Mouse (Mus musculus) lung, postnatal 0 days (tissue): ENCODE measurements around the gene Tmem8b. TPM values are rescaled to one million over a fixed set of nuclear protein-coding genes. Genes with fewer than 3 reads are reported as not detected.
A peak's percentile ranks its signal among the peaks of the same experiment; 100 is the strongest.

Source experiments
- ATAC-seq: fragments of 200-750 bp; cut with Nextera tagmentation; 2 replicates; pipeline ENCODE4 v1.8.0; 2017; ENCODE audit warnings: moderate library complexity
- DNase-seq: peaks from one replicate; pipeline ENCODE4 v3.0.0-alpha.2; 2016; ENCODE audit warnings: low spot score
- H3K27ac ChIP-seq: fragments of 300-500 bp; sonication (generic); 2 replicates; pipeline ENCODE4 v1.5.1; 2014; ENCODE audit warnings: antibody characterized with exemption, mild to moderate bottlenecking, low read length, mixed read lengths
- H3K27me3 ChIP-seq: fragments of 300-500 bp; sonication (generic); replicated peaks from 2 replicates; pipeline ENCODE4 v1.6.1; 2014; ENCODE audit warnings: low read length, mixed read lengths; ENCODE audit not compliant: insufficient read depth
- H3K36me3 ChIP-seq: fragments of 300-500 bp; sonication (generic); 2 replicates; pipeline ENCODE4 v1.6.1; 2014; ENCODE audit warnings: low read length, mixed read lengths; ENCODE audit not compliant: insufficient read depth
- H3K4me1 ChIP-seq: fragments of 300-500 bp; sonication (generic); 2 replicates; pipeline ENCODE4 v1.6.1; 2014; ENCODE audit warnings: antibody characterized with exemption, low read depth, low read length, mixed read lengths; ENCODE audit not compliant: insufficient read depth
- H3K4me2 ChIP-seq: fragments of 300-500 bp; sonication (generic); replicated peaks from 2 replicates; pipeline ENCODE4 v1.6.1; 2014; ENCODE audit warnings: low read depth, mild to moderate bottlenecking, low read length, moderate library complexity, mixed read lengths
- H3K4me3 ChIP-seq: fragments of 300-500 bp; sonication (generic); 2 replicates; pipeline ENCODE4 v1.5.1; 2014; ENCODE audit warnings: low read depth, low read length
- H3K9ac ChIP-seq: fragments of 300-500 bp; sonication (generic); replicated peaks from 2 replicates; pipeline ENCODE4 v1.6.1; 2014; ENCODE audit warnings: low read depth, mild to moderate bottlenecking
- H3K9me3 ChIP-seq: fragments of 300-500 bp; sonication (generic); 2 replicates; pipeline ENCODE4 v1.6.1; 2016; ENCODE audit warnings: low read length, mixed read lengths
- CTCF ChIP-seq: IDR thresholded peaks from 2 replicates; pipeline ENCODE4 v1.5.1; 2016; ENCODE audit warnings: antibody characterized with exemption, mild to moderate bottlenecking
- EP300 ChIP-seq: IDR thresholded peaks from 2 replicates; pipeline ENCODE4 v1.6.1; 2016; ENCODE audit warnings: antibody characterized with exemption, mild to moderate bottlenecking, control low read depth
- WGBS: fragments of 180-500 bp; shearing (Covaris S2); extraction: QIAGEN DNeasy Blood & Tissue Kit; methylation state at CpG from one replicate; pipeline ENCODE4 v1.1.7; 2014; 5-methylcytosine and 5-hydroxymethylcytosine counted together
- polyA plus RNA-seq: library from polyadenylated mRNA; unstranded; fragments of >200 nt; fragmentation: Nextera tagmentation; extraction: Ambion mirVana; gene quantifications from 2 replicates; pipeline ENCODE4 v1.2.1, GENCODE M21; 2015

Gene Tmem8b
- polyA plus RNA-seq, 1 experiment from 2014 or later, result 2.5 TPM

- Histone ChIP-seq H3K27me3 (no peaks in the 10 kb centered on the region), H3K9ac (peak within 1 kb of the TSS; percentile 71), H3K9me3 (no peaks in the 10 kb centered on the region), H3K36me3 (no peaks in the 10 kb centered on the region), H3K4me3 (peak within 1 kb of the TSS; percentile 65), H3K4me1 (peaks cover 4% of the 10 kb centered on the region; the same call in 1 of the 2 replicates), H3K4me2 (peak within 1 kb of the TSS; percentile 91), H3K27ac (peak within 1 kb of the TSS; percentile 80)
- WGBS, result 2% methylated on average over 26 of the region's 70 CpGs
- no peak for TF ChIP-seq EP300
- no peak for TF ChIP-seq CTCF
- ATAC-seq, result peak; percentile 69
- peak; percentile 70 for DNase-seq
Measured at GRCm38 (mm10) chr4:43631046-43631955, 37.5 kb upstream of the Tmem8b start, which contains the start of gene Npr2. TSS of gene Npr2 (plus strand) at chr4:43631935.

- Histone ChIP-seq H3K9me3 (no peaks in the 10 kb centered on the region), H3K36me3 (no peaks in the 10 kb centered on the region), H3K27me3 (no peaks in the 10 kb centered on the region), H3K4me2 (peak overlapping the region; percentile 91), H3K4me1 (peaks cover 4% of the 10 kb centered on the region; the same call in 1 of the 2 replicates), H3K4me3 (peak overlapping the region; percentile 65), H3K27ac (peak overlapping the region; percentile 80), H3K9ac (peak overlapping the region; percentile 71)
- DNase-seq (no peak), ATAC-seq (peak; percentile 20)
- 49% methylated on average over 41 of the region's 42 CpGs for WGBS
- TF ChIP-seq EP300, result no peak
- no peak for TF ChIP-seq CTCF
Measured at GRCm38 (mm10) chr4:43631956-43632920, 36.5 kb upstream of the Tmem8b start.

- TF ChIP-seq CTCF (no peak), EP300 (no peak)
- DNase-seq (no peak), ATAC-seq (no peak)
- WGBS, result 78% methylated on average over 8 of the region's 8 CpGs
- H3K4me2 ChIP-seq, result 0 out of 2 replicates have a peak overlapping the region, but pooled peaks have one; percentile 91
- no peaks in the 10 kb centered on the region for H3K9me3 ChIP-seq
- peaks cover 4% of the 10 kb centered on the region; the same call in 1 of the 2 replicates for H3K4me1 ChIP-seq
- no peak overlapping the region for H3K9ac ChIP-seq
- H3K36me3 ChIP-seq, result no peaks in the 10 kb centered on the region
- no peaks in the 10 kb centered on the region for H3K27me3 ChIP-seq
- no peak overlapping the region for H3K27ac ChIP-seq
- no peak overlapping the region for H3K4me3 ChIP-seq
Measured at GRCm38 (mm10) chr4:43633296-43633695, 35.5 kb upstream of the Tmem8b start.

GRCm38 (mm10) chr4:43633736-43634135 is 35.0 kb upstream of the Tmem8b start:
- Histone ChIP-seq H3K4me2 (no peak overlapping the region), H3K36me3 (no peaks in the 10 kb centered on the region), H3K27me3 (no peaks in the 10 kb centered on the region), H3K9me3 (no peaks in the 10 kb centered on the region), H3K4me3 (no peak overlapping the region), H3K27ac (no peak overlapping the region), H3K9ac (no peak overlapping the region), H3K4me1 (peaks cover 4% of the 10 kb centered on the region; the same call in 1 of the 2 replicates)
- TF ChIP-seq EP300, result no peak
- TF ChIP-seq CTCF, result no peak
- DNase-seq (no peak), ATAC-seq (no peak)
- 83% methylated on average over 2 of the region's 2 CpGs for WGBS

DNA sequence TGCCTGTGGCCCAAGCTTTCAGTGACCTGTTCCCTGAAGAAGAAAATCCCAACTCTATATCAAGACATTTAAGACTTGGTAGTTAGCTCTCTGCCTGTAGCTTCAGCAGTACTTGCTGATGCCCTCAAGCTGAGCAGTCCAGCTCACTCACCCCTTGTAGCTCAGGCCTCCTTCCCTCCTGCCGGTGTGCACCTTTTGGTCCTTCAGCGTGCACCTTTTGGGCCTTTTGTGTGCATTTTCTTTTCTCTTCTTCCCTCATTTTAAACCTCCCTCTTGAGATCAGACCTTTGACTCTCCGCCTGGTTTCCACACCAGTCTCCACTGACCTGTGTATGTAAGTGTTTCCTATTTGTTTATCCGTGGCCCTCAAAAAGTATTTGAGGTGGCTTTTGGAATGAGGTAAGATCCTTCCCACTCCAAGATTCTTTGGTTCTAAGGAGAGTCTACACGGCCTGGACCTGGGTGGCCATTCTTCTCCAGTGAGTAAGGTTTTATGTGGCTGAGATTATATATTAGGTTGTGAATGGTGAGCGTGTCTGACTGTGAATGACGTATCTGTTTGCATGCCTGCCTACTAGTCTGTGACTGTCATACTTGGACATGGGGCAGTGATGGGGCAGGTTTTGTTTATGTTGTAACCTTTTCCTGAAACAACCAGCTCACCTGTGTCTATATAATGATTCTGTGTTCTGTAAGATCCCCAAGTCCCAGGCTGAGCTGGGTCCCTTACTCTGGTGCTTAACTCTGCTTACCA is 34.0 kb upstream of the Tmem8b start:
- Histone ChIP-seq H3K9me3 (no peaks in the 10 kb centered on the region), H3K36me3 (no peaks in the 10 kb centered on the region)
- 70% methylated on average over 7 of the region's 7 CpGs for WGBS

More for the DNA sequence above, 34.0 kb upstream of the Tmem8b start:
- H3K4me2 ChIP-seq, result no peak overlapping the region
- peaks cover 4% of the 10 kb centered on the region; the same call in 1 of the 2 replicates for H3K4me1 ChIP-seq
- TF ChIP-seq EP300 (no peak), CTCF (no peak)
- no peaks in the 10 kb centered on the region for H3K27me3 ChIP-seq
- H3K9ac ChIP-seq, result no peak overlapping the region
- H3K4me3 ChIP-seq, result no peak overlapping the region
- DNase-seq (peak; percentile 15), ATAC-seq (no peak)
- no peak overlapping the region for H3K27ac ChIP-seq
